Mouse (Mus musculus) C2C12 (cell line): ENCODE data around the gene Ccnb1ip1.

Source experiments
- CEBPB ChIP-seq: IDR thresholded peaks from one replicate; pipeline ENCODE4 v1.6.1; 2011; ENCODE audit warnings: low read depth, mild to moderate bottlenecking, control low read depth, moderate library complexity
- CTCF ChIP-seq: IDR thresholded peaks from one replicate; pipeline ENCODE4 v1.5.1; 2011; ENCODE audit not compliant: control insufficient read depth, insufficient read depth, insufficient read length
- MAX ChIP-seq: IDR thresholded peaks from one replicate; pipeline ENCODE4 v1.6.1; 2011; ENCODE audit warnings: mild to moderate bottlenecking, control low read depth
- MYOD1 ChIP-seq: IDR thresholded peaks from one replicate; pipeline ENCODE4 v1.6.1; 2011; ENCODE audit warnings: low read depth; ENCODE audit not compliant: control insufficient read depth, insufficient read length
- MYOG ChIP-seq: IDR thresholded peaks from one replicate; pipeline ENCODE4 v1.6.1; 2011; ENCODE audit not compliant: control insufficient read depth, insufficient read length; ENCODE audit errors: extremely low read depth
- USF1 ChIP-seq: IDR thresholded peaks from one replicate; pipeline ENCODE4 v1.6.1; 2011; ENCODE audit warnings: low read depth, mild to moderate bottlenecking, control low read depth, moderate library complexity

GRCm38 (mm10) chr14:50833964-50834363 is 26.4 kb upstream of the Ccnb1ip1 start:
- no peak for TF ChIP-seq CTCF
- TF ChIP-seq MYOD1, result no peak
- TF ChIP-seq USF1, result no peak
- no peak for TF ChIP-seq MYOG
- no peak for TF ChIP-seq MAX
- no peak for TF ChIP-seq CEBPB
